Mouse (Mus musculus) olfactory bulb, adult 2 months (tissue): ENCODE data around the gene Pomgnt2.

Experiments used
- CTCF ChIP-seq: fragments of 200-500 bp; IDR thresholded peaks from 2 replicates; pipeline ENCODE4 v1.5.1; 2012; ENCODE audit warnings: low read depth, mild to moderate bottlenecking, low read length, moderate library complexity; ENCODE audit not compliant: insufficient read depth
- POLR2A ChIP-seq: fragments of 200-500 bp; IDR thresholded peaks from 2 replicates; pipeline ENCODE4 v1.6.1; 2012; ENCODE audit warnings: mild to moderate bottlenecking, low read depth, low read length, moderate library complexity; ENCODE audit not compliant: insufficient read depth

GRCm38 (mm10) chr9:121997978-121998377 lies 1.1 kb upstream of the Pomgnt2 start:
- TF ChIP-seq CTCF (no peak), POLR2A (no peak)
